Mouse (Mus musculus): ENCODE measurements around the gene Henmt1. TPM values are rescaled to one million over a fixed set of nuclear protein-coding genes. Genes with fewer than 3 reads are reported as not detected.

Henmt1 gene
- polyA plus RNA-seq, 1 experiment, result not detected

GRCm38 (mm10) chr3:108910303-108911080 lies 29.2 kb upstream of the Henmt1 start:
- H3K27me3 ChIP-seq (ENCODE audit: control insufficient read depth), result no peaks in the 10 kb centered on the region
- no peaks in the 10 kb centered on the region; the same call in 1 of the 2 replicates for H3K9me3 ChIP-seq (ENCODE audit: control insufficient read depth, low read length)
- TF ChIP-seq TAL1 (IDR thresholded peaks at IDR 0.05; ENCODE audit: low read length) (no peak), GATA1 (IDR thresholded peaks at IDR 0.05; ENCODE audit: low read length) (no peak)
- H3K4me3 ChIP-seq (replicated peaks), result peak overlapping the region; percentile 87
- peaks cover 41% of the 10 kb centered on the region for H3K36me3 ChIP-seq (ENCODE audit: control insufficient read depth)
- peaks cover 23% of the 10 kb centered on the region for H3K4me1 ChIP-seq (ENCODE audit: control insufficient read depth)

GRCm38 (mm10) chr3:108911081-108911547 lies 28.6 kb upstream of the Henmt1 start:
- Histone ChIP-seq H3K9me3 (ENCODE audit: control insufficient read depth, low read length) (no peaks in the 10 kb centered on the region; the same call in 1 of the 2 replicates), H3K4me3 (replicated peaks) (peak overlapping the region; percentile 87), H3K4me1 (ENCODE audit: control insufficient read depth) (peaks cover 24% of the 10 kb centered on the region), H3K36me3 (ENCODE audit: control insufficient read depth) (peaks cover 34% of the 10 kb centered on the region), H3K27me3 (ENCODE audit: control insufficient read depth) (no peaks in the 10 kb centered on the region)
- TF ChIP-seq TAL1 (IDR thresholded peaks at IDR 0.05; ENCODE audit: low read length) (no peak), GATA1 (IDR thresholded peaks at IDR 0.05; ENCODE audit: low read length) (no peak)

GRCm38 (mm10) chr3:108911548-108912413 lies 27.9 kb upstream of the Henmt1 start, which contains the start of gene Prpf38b:
TSS of gene Prpf38b (minus strand) at chr3:108911727.
- Histone ChIP-seq H3K4me1 (ENCODE audit: control insufficient read depth) (peaks cover 31% of the 10 kb centered on the region), H3K27me3 (ENCODE audit: control insufficient read depth) (no peaks in the 10 kb centered on the region), H3K36me3 (ENCODE audit: control insufficient read depth) (peaks cover 28% of the 10 kb centered on the region), H3K4me3 (replicated peaks) (peak within 1 kb of the TSS; percentile 87), H3K9me3 (ENCODE audit: control insufficient read depth, low read length) (no peaks in the 10 kb centered on the region; the same call in 1 of the 2 replicates)
- TF ChIP-seq GATA1 (IDR thresholded peaks at IDR 0.05; ENCODE audit: low read length) (no peak), TAL1 (IDR thresholded peaks at IDR 0.05; ENCODE audit: low read length) (no peak)

GRCm38 (mm10) chr3:108915999-108916398 lies 23.7 kb upstream of the Henmt1 start:
- TF ChIP-seq GATA1 (IDR thresholded peaks at IDR 0.05; ENCODE audit: low read length) (no peak), TAL1 (IDR thresholded peaks at IDR 0.05; ENCODE audit: low read length) (no peak)
- Histone ChIP-seq H3K36me3 (ENCODE audit: control insufficient read depth) (no peaks in the 10 kb centered on the region), H3K27me3 (ENCODE audit: control insufficient read depth) (no peaks in the 10 kb centered on the region), H3K9me3 (ENCODE audit: control insufficient read depth, low read length) (no peaks in the 10 kb centered on the region; the same call in 1 of the 2 replicates), H3K4me3 (replicated peaks) (no peak overlapping the region), H3K4me1 (ENCODE audit: control insufficient read depth) (peaks cover 44% of the 10 kb centered on the region)

GRCm38 (mm10) chr3:108916857-108917256 lies 22.8 kb upstream of the Henmt1 start:
- Histone ChIP-seq H3K27me3 (ENCODE audit: control insufficient read depth) (no peaks in the 10 kb centered on the region), H3K36me3 (ENCODE audit: control insufficient read depth) (no peaks in the 10 kb centered on the region), H3K4me1 (ENCODE audit: control insufficient read depth) (peaks cover 53% of the 10 kb centered on the region), H3K4me3 (replicated peaks) (no peak overlapping the region), H3K9me3 (ENCODE audit: control insufficient read depth, low read length) (no peaks in the 10 kb centered on the region)
- TF ChIP-seq TAL1 (IDR thresholded peaks at IDR 0.05; ENCODE audit: low read length), result no peak
- TF ChIP-seq GATA1 (IDR thresholded peaks at IDR 0.05; ENCODE audit: low read length), result no peak

GRCm38 (mm10) chr3:108917986-108918385 lies 21.7 kb upstream of the Henmt1 start:
- H3K4me1 ChIP-seq (ENCODE audit: control insufficient read depth), result peaks cover 57% of the 10 kb centered on the region
- no peaks in the 10 kb centered on the region for H3K27me3 ChIP-seq (ENCODE audit: control insufficient read depth)
- no peaks in the 10 kb centered on the region for H3K9me3 ChIP-seq (ENCODE audit: control insufficient read depth, low read length)
- H3K4me3 ChIP-seq (replicated peaks), result no peak overlapping the region
- H3K36me3 ChIP-seq (ENCODE audit: control insufficient read depth), result no peaks in the 10 kb centered on the region
- TF ChIP-seq TAL1 (IDR thresholded peaks at IDR 0.05; ENCODE audit: low read length), result no peak
- TF ChIP-seq GATA1 (IDR thresholded peaks at IDR 0.05; ENCODE audit: low read length), result no peak

GRCm38 (mm10) chr3:108918852-108919251 lies 20.8 kb upstream of the Henmt1 start:
- Histone ChIP-seq H3K9me3 (ENCODE audit: control insufficient read depth, low read length) (no peaks in the 10 kb centered on the region), H3K27me3 (ENCODE audit: control insufficient read depth) (no peaks in the 10 kb centered on the region), H3K36me3 (ENCODE audit: control insufficient read depth) (no peaks in the 10 kb centered on the region), H3K4me3 (replicated peaks) (no peak overlapping the region), H3K4me1 (ENCODE audit: control insufficient read depth) (peaks cover 57% of the 10 kb centered on the region)
- no peak for TF ChIP-seq GATA1 (IDR thresholded peaks at IDR 0.05; ENCODE audit: low read length)
- TF ChIP-seq TAL1 (IDR thresholded peaks at IDR 0.05; ENCODE audit: low read length), result no peak

GRCm38 (mm10) chr3:108920442-108921070 lies 19.1 kb upstream of the Henmt1 start:
- no peak for TF ChIP-seq TAL1 (IDR thresholded peaks at IDR 0.05; ENCODE audit: low read length)
- no peak for TF ChIP-seq GATA1 (IDR thresholded peaks at IDR 0.05; ENCODE audit: low read length)
- H3K36me3 ChIP-seq (ENCODE audit: control insufficient read depth), result no peaks in the 10 kb centered on the region
- no peaks in the 10 kb centered on the region for H3K9me3 ChIP-seq (ENCODE audit: control insufficient read depth, low read length)
- H3K4me3 ChIP-seq (replicated peaks), result no peak overlapping the region
- H3K27me3 ChIP-seq (ENCODE audit: control insufficient read depth), result no peaks in the 10 kb centered on the region
- peaks cover 57% of the 10 kb centered on the region for H3K4me1 ChIP-seq (ENCODE audit: control insufficient read depth)
